Mouse (Mus musculus): ENCODE measurements around the gene Hoxc11. TPM values are rescaled to one million over a fixed set of nuclear protein-coding genes. Genes with fewer than 3 reads are reported as not detected.
A peak's percentile ranks its signal among the peaks of the same experiment; 100 is the strongest.

The Hoxc11 gene
- total and polyA plus RNA-seq, 3 experiments = not detected

- Histone ChIP-seq H3K4me3 (replicated peaks in 1 of 3; ENCODE audit: low read depth in 2 of 3, low read length in 2 of 3, poor library complexity in 1 of 3) (peak overlapping the region in 1 of 3 experiments; percentile 66), H3K4me1 (ENCODE audit: control insufficient read depth in 1 of 2, insufficient read depth in 2 of 2) (peaks cover 18 to 71% of the 10 kb centered on the region in 2 experiments), H3K27ac (ENCODE audit: insufficient read depth, low read depth) (no peak overlapping the region), H3K79me2 (replicated peaks; ENCODE audit: control insufficient read depth, extremely low read depth, insufficient read depth, poor library complexity, severe bottlenecking) (no peaks in the 10 kb centered on the region), H3K36me3 (replicated peaks in 1 of 2; ENCODE audit: control insufficient read depth in 1 of 2, insufficient read depth in 1 of 2, low read length in 1 of 2) (no peaks in the 10 kb centered on the region), H3K9me3 (replicated peaks; ENCODE audit: low read length) (no peaks in the 10 kb centered on the region), H3K9ac (ENCODE audit: insufficient read depth, low read depth) (no peak overlapping the region), H3K4me2 (ENCODE audit: insufficient read depth, low read depth, poor library complexity, severe bottlenecking) (no peak overlapping the region), H3K27me3 (replicated peaks) (peaks cover 6% of the 10 kb centered on the region)
- in situ Hi-C loops (cut with MboI; ENCODE audit: low pct_ligation_motif_present, low pct_unique_long_range_greater_than_20kb, low sequenced_read_pairs) (no loop called here), dilution Hi-C loops (cut with MboI; ENCODE audit: extremely low pct_ligation_motif_present, extremely low pct_unique_long_range_greater_than_20kb, low sequenced_read_pairs) (no loop called here)
- TF ChIP-seq BHLHE40 (IDR thresholded peaks at IDR 0.05; ENCODE audit: low read depth, low read length) (0 out of 2 replicates have a peak, but pooled peaks have one; percentile 22), TCF12 (IDR thresholded peaks at IDR 0.05; ENCODE audit: low read depth, low read length) (no peak)
- no peak for DNase-seq (ENCODE audit: extremely low read depth)
Observed at GRCm38 (mm10) chr15:103000501-103000901, 46.3 kb downstream of the Hoxc11 start.

GRCm38 (mm10) chr15:103001370-103001769, 47.1 kb downstream of the Hoxc11 start:
- H3K27ac ChIP-seq (ENCODE audit: insufficient read depth, low read depth) = no peak overlapping the region
- H3K4me3 ChIP-seq (replicated peaks in 1 of 3; ENCODE audit: low read depth in 2 of 3, low read length in 2 of 3, poor library complexity in 1 of 3) = peak overlapping the region in 1 of 3 experiments; percentile 66
- in situ Hi-C loops (cut with MboI; ENCODE audit: low pct_ligation_motif_present, low pct_unique_long_range_greater_than_20kb, low sequenced_read_pairs) (no loop called here), dilution Hi-C loops (cut with MboI; ENCODE audit: extremely low pct_ligation_motif_present, extremely low pct_unique_long_range_greater_than_20kb, low sequenced_read_pairs) (no loop called here)
- peaks cover 3% of the 10 kb centered on the region for H3K27me3 ChIP-seq (replicated peaks)
- H3K79me2 ChIP-seq (replicated peaks; ENCODE audit: control insufficient read depth, extremely low read depth, insufficient read depth, poor library complexity, severe bottlenecking) = no peaks in the 10 kb centered on the region
- H3K9ac ChIP-seq (ENCODE audit: insufficient read depth, low read depth) = no peak overlapping the region
- no peaks in the 10 kb centered on the region for H3K36me3 ChIP-seq (replicated peaks in 1 of 2; ENCODE audit: control insufficient read depth in 1 of 2, insufficient read depth in 1 of 2, low read length in 1 of 2)
- peak overlapping the region; percentile 27; the same call in 1 of the 2 replicates for H3K4me2 ChIP-seq (ENCODE audit: insufficient read depth, low read depth, poor library complexity, severe bottlenecking)
- TF ChIP-seq MEF2A (IDR thresholded peaks at IDR 0.05; ENCODE audit: borderline replicate concordance, low read depth, low read length) (peak; percentile 61; the same call in 1 of the 2 replicates), IRF4 (IDR thresholded peaks at IDR 0.05; ENCODE audit: low read depth, low read length) (no peak)
- peaks cover 18 to 79% of the 10 kb centered on the region in 2 experiments for H3K4me1 ChIP-seq (ENCODE audit: control insufficient read depth in 1 of 2, insufficient read depth in 2 of 2)
- H3K9me3 ChIP-seq (replicated peaks; ENCODE audit: low read length) = no peaks in the 10 kb centered on the region
- DNase-seq (ENCODE audit: extremely low read depth) = no peak

GRCm38 (mm10) chr15:103002156-103002555, 47.9 kb downstream of the Hoxc11 start:
- peaks cover 18 to 87% of the 10 kb centered on the region in 2 experiments for H3K4me1 ChIP-seq (ENCODE audit: control insufficient read depth in 1 of 2, insufficient read depth in 2 of 2)
- no peaks in the 10 kb centered on the region for H3K79me2 ChIP-seq (replicated peaks; ENCODE audit: control insufficient read depth, extremely low read depth, insufficient read depth, poor library complexity, severe bottlenecking)
- dilution Hi-C loops (cut with MboI; ENCODE audit: extremely low pct_ligation_motif_present, extremely low pct_unique_long_range_greater_than_20kb, low sequenced_read_pairs) = no loop called here
- H3K4me2 ChIP-seq (ENCODE audit: insufficient read depth, low read depth, poor library complexity, severe bottlenecking) = no peak overlapping the region
- no peaks in the 10 kb centered on the region for H3K36me3 ChIP-seq (replicated peaks in 1 of 2; ENCODE audit: control insufficient read depth in 1 of 2, insufficient read depth in 1 of 2, low read length in 1 of 2)
- peak overlapping the region in 1 of 3 experiments; percentile 9 for H3K4me3 ChIP-seq (replicated peaks in 1 of 3; ENCODE audit: low read depth in 2 of 3, low read length in 2 of 3, poor library complexity in 1 of 3)
- no peaks in the 10 kb centered on the region for H3K27me3 ChIP-seq (replicated peaks)
- no peak for DNase-seq (ENCODE audit: extremely low read depth)
- in situ Hi-C loops (cut with MboI; ENCODE audit: low pct_ligation_motif_present, low pct_unique_long_range_greater_than_20kb, low sequenced_read_pairs) = no loop called here
- TF ChIP-seq RAD21 (IDR thresholded peaks at IDR 0.05; ENCODE audit: low read depth, low read length) (no peak), MAX (IDR thresholded peaks at IDR 0.05; ENCODE audit: low read length) (no peak), MYC (IDR thresholded peaks at IDR 0.05; ENCODE audit: low read depth, low read length) (no peak), CTCF (conservative IDR thresholded peaks at IDR 0.05 in 1 of 2, IDR thresholded peaks at IDR 0.05 in 1 of 2; ENCODE audit: low read depth in 2 of 2, low read length in 2 of 2) (no peak), ZKSCAN1 (IDR thresholded peaks at IDR 0.05; ENCODE audit: borderline replicate concordance, low read depth, low read length) (no peak), ZC3H11A (IDR thresholded peaks at IDR 0.05; ENCODE audit: low read depth, low read length) (no peak), JUND (conservative IDR thresholded peaks at IDR 0.05; ENCODE audit: low read depth, low read length) (no peak), PAX5 (IDR thresholded peaks at IDR 0.05; ENCODE audit: low read length) (no peak), MAZ (IDR thresholded peaks at IDR 0.05; ENCODE audit: low read depth, low read length) (no peak), ZNF384 (IDR thresholded peaks at IDR 0.05; ENCODE audit: low read depth, low read length) (no peak), UBTF (IDR thresholded peaks at IDR 0.05; ENCODE audit: low read depth, low read length) (no peak), BHLHE40 (IDR thresholded peaks at IDR 0.05; ENCODE audit: low read depth, low read length) (no peak)
- no peaks in the 10 kb centered on the region for H3K9me3 ChIP-seq (replicated peaks; ENCODE audit: low read length)
- H3K9ac ChIP-seq (ENCODE audit: insufficient read depth, low read depth) = no peak overlapping the region
- H3K27ac ChIP-seq (ENCODE audit: insufficient read depth, low read depth) = no peak overlapping the region
